Mouse (Mus musculus) neural tube, embryonic 14.5 days (tissue): ENCODE results near the gene Slc43a1. TPM values are rescaled to one million over a fixed set of nuclear protein-coding genes. Genes with fewer than 3 reads are reported as not detected.
A peak's percentile ranks its signal among the peaks of the same experiment; 100 is the strongest.

Source experiments
- ATAC-seq: fragments of 200-750 bp; cut with Nextera tagmentation; 2 replicates; pipeline ENCODE4 v1.8.0; 2017; ENCODE audit warnings: low read depth, mild to moderate bottlenecking, moderate TSS enrichment, moderate library complexity
- H3K27ac ChIP-seq: fragments of 300-500 bp; sonication (generic); 2 replicates; pipeline ENCODE4 v1.5.1; 2014; ENCODE audit warnings: low read depth, mild to moderate bottlenecking, control low read depth, low read length, moderate library complexity, mixed read lengths
- H3K27me3 ChIP-seq: fragments of 300-500 bp; sonication (generic); 2 replicates; pipeline ENCODE4 v1.6.1; 2014; ENCODE audit warnings: low read length; ENCODE audit not compliant: control insufficient read depth, insufficient read depth
- H3K36me3 ChIP-seq: fragments of 300-500 bp; sonication (generic); 2 replicates; pipeline ENCODE4 v1.6.1; 2014; ENCODE audit warnings: low read length, mixed read lengths; ENCODE audit not compliant: control insufficient read depth, insufficient read depth
- H3K4me1 ChIP-seq: fragments of 300-500 bp; sonication (generic); 2 replicates; pipeline ENCODE4 v1.6.1; 2014; ENCODE audit warnings: low read length; ENCODE audit not compliant: control insufficient read depth, insufficient read depth
- H3K4me2 ChIP-seq: fragments of 300-500 bp; sonication (generic); 2 replicates; pipeline ENCODE4 v1.6.1; 2014; ENCODE audit warnings: mild to moderate bottlenecking, low read depth, low read length, control low read depth
- H3K4me3 ChIP-seq: fragments of 300-500 bp; sonication (generic); 2 replicates; pipeline ENCODE4 v1.5.1; 2014; ENCODE audit warnings: low read depth, low read length, control low read depth, mixed read lengths
- H3K9ac ChIP-seq: fragments of 300-500 bp; sonication (generic); replicated peaks from 2 replicates; pipeline ENCODE4 v1.6.1; 2014; ENCODE audit warnings: low read depth, mild to moderate bottlenecking, control low read depth, low read length, mixed read lengths
- H3K9me3 ChIP-seq: fragments of 300-500 bp; sonication (generic); 2 replicates; pipeline ENCODE4 v1.6.1; 2016; ENCODE audit warnings: low read length; ENCODE audit not compliant: control insufficient read depth
- WGBS: fragments of 180-500 bp; shearing (Covaris S2); extraction: QIAGEN DNeasy Blood & Tissue Kit; methylation state at CpG from one replicate; pipeline ENCODE4 v1.1.7; 2014; 5-methylcytosine and 5-hydroxymethylcytosine counted together
- polyA plus RNA-seq: library from polyadenylated mRNA; unstranded; fragments of >200 nt; fragmentation: Nextera tagmentation; extraction: Ambion mirVana; gene quantifications from 2 replicates; pipeline ENCODE4 v1.2.1, GENCODE M21; 2014

Gene Slc43a1
- polyA plus RNA-seq, 1 experiment from 2014 or later, result 0.63 TPM

DNA sequence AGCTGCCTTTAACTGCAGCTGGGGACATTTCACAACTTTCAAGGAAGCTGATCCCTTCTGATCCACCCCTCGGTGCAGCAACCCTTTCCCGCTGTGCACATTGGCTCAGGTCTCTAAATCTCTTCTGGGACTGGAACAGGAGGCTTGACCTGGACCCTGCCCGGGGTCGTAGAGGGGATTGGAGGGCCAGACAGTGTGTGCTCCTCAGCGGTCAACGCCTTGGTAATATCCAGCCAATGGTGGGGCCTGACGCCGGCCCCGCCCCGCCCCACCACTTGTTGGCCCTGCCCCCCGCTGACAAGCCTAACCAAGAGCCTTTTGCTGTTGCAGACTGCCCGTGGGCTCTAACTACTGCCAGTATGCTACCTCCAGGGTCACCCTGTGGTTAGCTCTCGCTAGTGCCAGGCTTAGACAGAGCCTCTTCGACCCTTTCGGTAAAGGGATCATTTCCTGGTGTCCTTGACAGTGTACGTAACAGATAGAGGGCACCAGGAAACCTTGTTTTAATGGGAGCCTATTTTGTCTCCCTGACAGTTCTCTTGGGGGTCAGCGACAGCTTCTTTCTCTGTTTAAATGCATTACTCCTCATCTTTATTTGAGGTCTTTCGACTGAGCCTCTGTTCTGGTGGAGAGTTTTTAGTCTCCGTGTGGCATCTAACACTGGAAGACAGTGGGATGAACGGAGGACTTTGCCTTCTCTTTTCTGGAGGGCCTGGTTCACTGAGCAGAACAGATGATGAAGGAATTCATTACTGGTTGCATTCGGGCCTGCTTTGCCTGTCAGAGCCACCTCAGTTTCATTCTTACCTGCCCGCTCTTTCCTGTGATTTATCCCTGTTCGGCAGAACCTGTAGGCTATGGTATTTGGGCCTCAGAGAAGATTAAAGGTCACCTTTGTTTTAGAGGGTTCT is 12.7 kb downstream of the Slc43a1 start:
- peak; percentile 53; the same call in 1 of the 2 replicates for ATAC-seq
- no peak overlapping the region for H3K4me2 ChIP-seq
- WGBS, result 34% methylated on average over 23 of the region's 23 CpGs
- H3K36me3 ChIP-seq, result no peaks in the 10 kb centered on the region
- H3K9me3 ChIP-seq, result no peaks in the 10 kb centered on the region
- no peaks in the 10 kb centered on the region for H3K27me3 ChIP-seq
- no peaks in the 10 kb centered on the region for H3K4me1 ChIP-seq
- H3K27ac ChIP-seq, result no peak overlapping the region
- H3K4me3 ChIP-seq, result no peak overlapping the region
- H3K9ac ChIP-seq, result no peak overlapping the region

DNA sequence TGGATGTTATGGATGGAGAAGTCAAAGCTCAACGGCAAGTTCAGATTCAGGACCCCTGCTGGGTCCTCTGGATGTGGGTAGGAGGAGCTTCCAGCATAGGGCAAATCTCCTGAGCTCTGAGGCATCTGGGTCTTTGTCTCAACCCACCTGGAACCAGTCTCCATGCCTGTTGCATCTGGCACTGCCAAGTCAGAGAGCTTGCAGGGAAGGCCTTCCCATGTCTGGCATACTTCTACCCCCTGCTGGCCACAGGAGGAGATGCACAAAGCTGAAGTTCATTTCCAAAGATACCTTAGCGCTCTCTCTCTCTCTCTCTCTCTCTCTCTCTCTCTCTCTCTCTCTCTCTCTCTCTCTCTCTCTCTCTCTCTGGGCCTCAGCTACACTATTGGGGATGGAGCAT is 17.1 kb downstream of the Slc43a1 start:
- Histone ChIP-seq H3K4me3 (no peak overlapping the region), H3K36me3 (no peaks in the 10 kb centered on the region), H3K4me1 (no peaks in the 10 kb centered on the region), H3K9me3 (no peaks in the 10 kb centered on the region), H3K9ac (no peak overlapping the region), H3K4me2 (no peak overlapping the region), H3K27me3 (no peaks in the 10 kb centered on the region), H3K27ac (no peak overlapping the region)
- peak; percentile 83 for ATAC-seq
- 68% methylated on average over 2 of the region's 2 CpGs for WGBS

DNA sequence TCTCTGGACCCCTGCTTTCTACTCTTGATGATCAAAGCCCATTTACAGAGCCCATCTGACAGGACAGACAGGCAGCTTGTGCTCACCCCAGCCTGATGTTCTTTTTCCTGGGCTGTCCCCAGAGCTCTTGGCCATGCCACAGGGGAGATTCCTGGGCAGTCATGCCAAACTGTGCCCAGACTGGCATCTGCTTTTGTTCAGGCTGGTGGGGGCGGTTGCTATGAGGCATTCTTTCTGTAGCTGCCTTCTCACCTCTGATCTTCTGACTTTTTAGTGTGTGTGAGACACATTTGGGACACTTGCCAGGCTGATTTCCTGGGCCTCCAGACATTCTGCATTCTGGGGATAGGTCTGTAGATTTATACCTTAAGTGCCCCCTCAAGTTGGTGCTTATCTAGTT is 19.9 kb downstream of the Slc43a1 start:
- H3K9ac ChIP-seq, result no peak overlapping the region
- no peaks in the 10 kb centered on the region for H3K27me3 ChIP-seq
- no peak for ATAC-seq
- H3K4me3 ChIP-seq, result no peak overlapping the region
- H3K9me3 ChIP-seq, result no peaks in the 10 kb centered on the region
- H3K27ac ChIP-seq, result no peak overlapping the region
- H3K36me3 ChIP-seq, result no peaks in the 10 kb centered on the region
- H3K4me2 ChIP-seq, result no peak overlapping the region
- 96% methylated on average over 1 of the region's 1 CpGs for WGBS
- H3K4me1 ChIP-seq, result no peaks in the 10 kb centered on the region

DNA sequence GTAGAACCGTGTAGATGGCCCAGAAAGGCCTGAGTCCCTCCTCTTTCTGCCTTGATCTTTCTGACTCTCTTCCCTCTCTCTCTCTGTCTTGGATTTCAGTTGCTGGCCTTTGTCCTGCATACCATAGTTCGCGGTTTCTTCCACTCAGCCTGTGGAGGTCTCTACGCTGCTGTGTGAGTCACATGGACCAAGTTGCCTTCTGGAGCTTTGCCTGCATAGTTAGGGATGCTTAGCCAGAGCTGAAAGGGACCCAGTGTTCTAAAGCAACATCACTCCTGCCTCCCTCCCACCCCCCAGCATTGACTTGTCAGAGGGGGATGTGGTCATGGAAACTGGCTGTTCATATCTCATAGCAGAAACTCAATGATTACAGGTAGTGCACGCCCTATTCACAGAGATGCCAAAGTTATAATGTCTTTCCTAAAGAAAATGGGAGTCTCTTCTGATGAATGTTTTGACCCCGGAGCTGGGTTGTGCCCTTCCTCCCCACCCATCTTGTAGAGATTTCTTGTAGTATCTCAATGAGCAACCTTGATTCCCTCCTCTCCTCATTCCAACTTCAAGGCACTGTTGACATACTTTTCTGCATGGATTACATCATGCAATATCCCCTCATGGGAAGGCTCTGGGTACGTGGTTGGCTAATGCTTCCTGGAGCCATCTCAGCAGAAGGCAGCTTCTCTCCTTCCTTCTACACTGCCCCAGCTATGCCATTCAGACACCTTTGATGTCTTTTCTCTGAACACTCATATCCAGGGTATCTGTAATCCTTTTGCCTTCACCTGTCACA is 21.5 kb downstream of the Slc43a1 start:
- no peaks in the 10 kb centered on the region for H3K4me1 ChIP-seq
- H3K36me3 ChIP-seq, result no peaks in the 10 kb centered on the region
- H3K4me3 ChIP-seq, result no peak overlapping the region
- ATAC-seq, result no peak
- H3K4me2 ChIP-seq, result no peak overlapping the region
- H3K27ac ChIP-seq, result no peak overlapping the region
- 86% methylated on average over 7 of the region's 7 CpGs for WGBS
- H3K9ac ChIP-seq, result no peak overlapping the region
- H3K27me3 ChIP-seq, result no peaks in the 10 kb centered on the region
- H3K9me3 ChIP-seq, result no peaks in the 10 kb centered on the region

DNA sequence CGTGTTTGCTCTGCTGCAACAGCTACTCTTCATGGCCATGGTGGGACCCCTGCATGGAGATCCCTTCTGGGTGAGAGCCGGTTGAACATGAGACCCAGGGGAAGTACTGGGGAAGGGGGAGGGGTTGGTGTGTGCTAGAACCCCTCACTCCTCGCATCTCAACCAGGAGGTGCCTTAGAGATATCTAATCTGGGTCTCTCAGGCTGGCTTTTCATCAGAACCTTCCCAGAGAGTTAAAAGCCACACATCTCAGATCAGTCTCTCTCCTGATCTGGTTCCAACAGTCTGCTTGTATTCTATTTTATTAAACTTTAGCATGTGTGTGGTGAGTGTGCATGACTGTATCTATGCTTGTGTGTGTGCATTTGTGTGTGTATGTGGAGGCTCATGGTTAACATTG is 22.8 kb downstream of the Slc43a1 start:
- no peaks in the 10 kb centered on the region for H3K36me3 ChIP-seq
- H3K9me3 ChIP-seq, result no peaks in the 10 kb centered on the region
- no peak overlapping the region for H3K4me2 ChIP-seq
- no peaks in the 10 kb centered on the region for H3K27me3 ChIP-seq
- no peak for ATAC-seq
- no peak overlapping the region for H3K9ac ChIP-seq
- H3K4me1 ChIP-seq, result peaks cover 5% of the 10 kb centered on the region; the same call in 1 of the 2 replicates
- H3K4me3 ChIP-seq, result no peak overlapping the region
- H3K27ac ChIP-seq, result no peak overlapping the region
- 87% methylated on average over 3 of the region's 3 CpGs for WGBS

DNA sequence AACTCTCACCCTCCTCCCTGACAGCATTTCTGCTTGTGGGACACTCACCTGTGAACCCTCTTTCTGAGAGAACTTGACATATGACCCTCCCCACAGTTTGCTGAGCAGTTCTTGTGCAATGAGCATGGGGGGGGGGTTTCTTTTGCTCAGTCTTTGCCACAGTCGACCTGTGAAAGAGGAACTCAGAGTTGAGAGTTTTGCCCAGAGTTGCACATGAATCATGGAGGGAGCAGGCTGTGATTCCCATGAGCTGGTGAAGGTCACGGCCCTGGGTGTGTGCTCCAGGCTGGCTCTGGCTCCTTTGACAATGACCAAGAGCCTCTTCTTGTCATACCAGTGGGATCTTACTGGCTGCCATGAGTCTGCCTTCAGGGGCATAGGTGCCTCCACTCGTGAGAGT is 23.6 kb downstream of the Slc43a1 start:
- H3K36me3 ChIP-seq, result no peaks in the 10 kb centered on the region
- H3K27ac ChIP-seq, result no peak overlapping the region
- no peak overlapping the region for H3K4me2 ChIP-seq
- WGBS, result 80% methylated on average over 3 of the region's 3 CpGs
- no peak overlapping the region for H3K9ac ChIP-seq
- H3K4me1 ChIP-seq, result peaks cover 5% of the 10 kb centered on the region; the same call in 1 of the 2 replicates
- no peak for ATAC-seq
- H3K4me3 ChIP-seq, result no peak overlapping the region
- no peaks in the 10 kb centered on the region for H3K9me3 ChIP-seq
- peaks cover 5% of the 10 kb centered on the region for H3K27me3 ChIP-seq

DNA sequence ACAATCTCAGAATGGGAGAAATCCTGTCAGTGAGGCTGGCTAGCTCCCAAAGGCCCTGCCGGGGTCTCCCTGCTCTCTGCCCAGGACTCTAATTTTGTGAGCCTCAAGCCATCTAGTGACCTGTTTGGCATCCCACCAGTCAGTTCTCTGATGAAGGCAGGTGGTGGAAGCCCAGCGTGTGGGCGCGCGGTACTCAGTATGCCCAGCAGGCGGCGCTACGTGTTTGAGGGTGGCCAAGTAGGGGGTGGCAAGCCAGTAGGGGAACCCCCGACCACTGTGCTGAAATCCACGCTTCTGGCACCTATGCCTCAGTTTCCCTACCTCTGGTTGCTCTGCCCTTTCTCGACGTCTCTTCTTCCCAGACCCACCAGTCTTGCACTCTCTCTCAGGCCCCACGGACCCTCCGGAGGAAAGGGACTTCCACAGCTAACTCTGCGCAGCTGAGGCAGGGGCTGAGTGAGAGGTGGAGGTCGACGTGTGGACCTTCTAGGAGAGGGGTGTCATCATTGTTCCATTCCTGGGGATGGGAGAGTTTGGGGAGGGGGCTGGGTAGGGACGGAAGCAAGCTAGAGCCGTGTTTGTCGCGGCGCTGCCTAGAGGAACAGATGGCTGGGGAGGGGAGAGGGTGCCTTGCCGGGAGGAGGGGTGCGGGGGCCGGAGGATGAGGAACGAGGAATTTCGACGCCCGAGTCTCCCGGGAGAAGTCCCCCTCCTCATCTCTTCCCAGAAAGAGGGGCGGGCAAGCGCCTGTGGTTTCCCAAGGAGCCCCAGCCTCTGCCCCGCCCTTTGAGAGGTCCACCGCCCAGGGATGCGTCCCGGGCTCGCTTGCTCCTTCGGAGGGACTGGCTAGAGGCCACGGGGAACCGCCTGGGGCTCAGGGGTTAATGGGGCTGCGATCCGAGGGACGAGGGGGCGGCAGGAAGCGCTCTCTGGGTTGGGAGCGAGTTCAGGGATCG is 27.2 kb downstream of the Slc43a1 start:
- peak; percentile 62 for ATAC-seq
- Histone ChIP-seq H3K9ac (peak overlapping the region; percentile 46), H3K27me3 (peaks cover 19% of the 10 kb centered on the region), H3K4me1 (peaks cover 5% of the 10 kb centered on the region; the same call in 1 of the 2 replicates), H3K4me3 (peak overlapping the region; percentile 33), H3K9me3 (no peaks in the 10 kb centered on the region), H3K4me2 (peak overlapping the region; percentile 69), H3K36me3 (no peaks in the 10 kb centered on the region), H3K27ac (no peak overlapping the region)
- under 1% methylated on average over 47 of the region's 47 CpGs for WGBS

DNA sequence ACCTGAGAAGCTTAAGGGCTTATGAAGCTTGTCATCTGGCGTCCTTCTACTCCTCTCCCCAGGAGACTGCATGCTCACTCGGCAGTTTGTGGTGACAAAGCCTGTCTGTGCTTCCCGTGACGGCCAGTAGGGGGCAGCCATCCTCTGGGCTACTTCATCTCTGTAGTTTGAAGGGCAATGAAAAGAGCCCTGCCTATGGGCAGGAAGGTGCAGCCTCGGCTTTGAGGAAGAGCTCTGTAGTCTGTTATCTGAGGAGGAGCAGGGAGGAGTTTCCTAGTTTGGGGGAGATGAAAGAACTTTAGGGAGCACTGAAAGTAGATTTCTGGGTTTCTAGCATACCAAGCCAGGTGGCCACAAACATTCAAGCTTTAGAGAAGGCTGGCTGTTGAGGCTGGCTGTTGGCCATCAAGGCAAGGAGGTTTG is 29.9 kb downstream of the Slc43a1 start:
- Histone ChIP-seq H3K4me2 (no peak overlapping the region), H3K4me1 (peaks cover 12% of the 10 kb centered on the region), H3K36me3 (no peaks in the 10 kb centered on the region), H3K9ac (no peak overlapping the region), H3K9me3 (no peaks in the 10 kb centered on the region), H3K27me3 (peaks cover 45% of the 10 kb centered on the region), H3K4me3 (no peak overlapping the region), H3K27ac (no peak overlapping the region)
- ATAC-seq, result no peak
- 8% methylated on average over 5 of the region's 5 CpGs for WGBS
